Mouse (Mus musculus) hindbrain, postnatal 0 days (tissue): ENCODE results near the gene Limk1. TPM values are rescaled to one million over a fixed set of nuclear protein-coding genes. Genes with fewer than 3 reads are reported as not detected.
"Not testable (repeated sequence)": the region's sequence is repeated elsewhere in the genome, so short reads cannot be mapped to it uniquely, and the experiment has no call there.

Experiments used
- ATAC-seq: fragments of 200-750 bp; cut with Nextera tagmentation; 2 replicates; pipeline ENCODE4 v1.8.0; 2017; ENCODE audit warnings: mild to moderate bottlenecking, moderate TSS enrichment, moderate library complexity
- DNase-seq: peaks from one replicate; pipeline ENCODE4 v3.0.0-alpha.2; 2015; ENCODE audit warnings: low spot score
- H3K27ac ChIP-seq: fragments of 300-500 bp; sonication (generic); 2 replicates; pipeline ENCODE4 v1.5.1; 2014; ENCODE audit warnings: mild to moderate bottlenecking
- H3K27me3 ChIP-seq: fragments of 300-500 bp; sonication (generic); 2 replicates; pipeline ENCODE4 v1.6.1; 2014; ENCODE audit warnings: low read length, mixed read lengths; ENCODE audit not compliant: insufficient read depth
- H3K36me3 ChIP-seq: fragments of 300-500 bp; sonication (generic); 2 replicates; pipeline ENCODE4 v1.6.1; 2014; ENCODE audit warnings: low read length, mixed read lengths; ENCODE audit not compliant: insufficient read depth
- H3K4me1 ChIP-seq: fragments of 300-500 bp; sonication (generic); 2 replicates; pipeline ENCODE4 v1.6.1; 2014; ENCODE audit warnings: antibody characterized with exemption, low read length, mixed read lengths; ENCODE audit not compliant: insufficient read depth
- H3K4me2 ChIP-seq: fragments of 300-500 bp; sonication (generic); 2 replicates; pipeline ENCODE4 v1.6.1; 2014; ENCODE audit warnings: low read depth, mild to moderate bottlenecking, low read length, moderate library complexity, mixed read lengths
- H3K4me3 ChIP-seq: fragments of 300-500 bp; sonication (generic); 2 replicates; pipeline ENCODE4 v1.5.1; 2014; ENCODE audit warnings: low read length
- H3K9ac ChIP-seq: fragments of 300-500 bp; sonication (generic); replicated peaks from 2 replicates; pipeline ENCODE4 v1.6.1; 2014; ENCODE audit warnings: mild to moderate bottlenecking, low read length, moderate library complexity, mixed read lengths
- H3K9me3 ChIP-seq: fragments of 300-500 bp; sonication (generic); 2 replicates; pipeline ENCODE4 v1.6.1; 2016; ENCODE audit warnings: low read length, mixed read lengths
- CTCF ChIP-seq: IDR thresholded peaks from 2 replicates; pipeline ENCODE4 v1.5.1; 2016; ENCODE audit warnings: antibody characterized with exemption, control low read depth, low read depth
- WGBS: fragments of 180-500 bp; shearing (Covaris S2); extraction: QIAGEN DNeasy Blood & Tissue Kit; methylation state at CpG from one replicate; pipeline ENCODE4 v1.1.7; 2014; 5-methylcytosine and 5-hydroxymethylcytosine counted together
- polyA plus RNA-seq: library from polyadenylated mRNA; unstranded; fragments of >200 nt; fragmentation: Nextera tagmentation; extraction: Ambion mirVana; gene quantifications from 2 replicates; pipeline ENCODE4 v1.2.1, GENCODE M21; 2015
- total RNA-seq: library from RNA; depleted of rRNA; stranded (reverse); fragments of >200 nt; gene quantifications from 2 replicates; pipeline ENCODE4 v1.2.3, GENCODE M21; 2014

The Limk1 gene
- total and polyA plus RNA-seq, 2 experiments from 2014 or later: 19.7 to 89.7 TPM

DNA sequence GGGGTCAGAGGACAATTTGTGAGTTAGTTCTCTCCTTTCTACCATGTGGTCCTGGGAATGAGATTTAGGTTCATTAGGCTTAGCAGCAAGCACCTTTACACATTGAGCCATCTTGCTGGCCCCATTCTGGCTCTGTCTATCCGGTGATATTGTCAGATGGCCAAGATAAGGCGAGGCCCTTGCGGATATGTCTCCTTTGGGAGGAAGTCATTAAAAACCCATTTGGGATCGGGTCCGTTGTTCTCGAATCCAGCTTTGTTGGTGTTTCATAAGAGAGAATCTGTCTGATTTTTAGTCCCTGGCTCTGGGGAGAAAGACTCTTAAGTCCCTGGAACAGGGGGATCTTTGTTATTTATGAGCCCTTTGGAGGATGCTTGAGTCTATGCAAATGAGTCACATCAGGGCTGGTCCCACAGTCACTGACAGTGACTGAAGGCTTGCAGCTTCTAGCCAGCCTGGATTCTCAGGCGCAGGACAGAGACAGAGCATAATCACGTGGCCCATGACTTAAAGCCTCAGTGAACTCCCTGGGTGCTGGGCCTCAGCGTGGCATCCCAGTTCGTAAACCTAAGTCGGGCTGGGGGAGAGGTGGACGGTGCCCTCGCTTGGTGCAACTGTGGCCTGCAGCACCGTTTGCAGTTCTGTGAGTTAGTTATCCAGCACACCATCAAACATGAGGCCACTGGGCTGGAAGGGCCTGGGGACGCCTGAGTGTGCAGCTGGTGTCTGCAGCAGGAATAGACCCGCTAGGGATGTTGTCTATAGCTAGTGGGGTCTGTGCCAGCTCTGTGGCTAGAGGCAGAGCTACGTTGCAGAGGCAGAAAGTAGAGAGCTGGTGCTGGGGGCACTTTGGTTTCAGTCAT lies 16.8 kb downstream of the Limk1 start:
- Histone ChIP-seq H3K36me3 (peaks cover 28% of the 10 kb centered on the region; the same call in 1 of the 2 replicates), H3K27ac (peak overlapping the region; percentile 58), H3K4me2 (no peak overlapping the region), H3K9me3 (no peaks in the 10 kb centered on the region), H3K9ac (no peak overlapping the region), H3K4me3 (no peak overlapping the region), H3K27me3 (no peaks in the 10 kb centered on the region), H3K4me1 (peaks cover 13% of the 10 kb centered on the region)
- TF ChIP-seq CTCF: no peak
- peak; percentile 50 for DNase-seq
- WGBS: 38% methylated on average over 17 of the region's 17 CpGs
- peak; percentile 41; the same call in 1 of the 2 replicates for ATAC-seq

DNA sequence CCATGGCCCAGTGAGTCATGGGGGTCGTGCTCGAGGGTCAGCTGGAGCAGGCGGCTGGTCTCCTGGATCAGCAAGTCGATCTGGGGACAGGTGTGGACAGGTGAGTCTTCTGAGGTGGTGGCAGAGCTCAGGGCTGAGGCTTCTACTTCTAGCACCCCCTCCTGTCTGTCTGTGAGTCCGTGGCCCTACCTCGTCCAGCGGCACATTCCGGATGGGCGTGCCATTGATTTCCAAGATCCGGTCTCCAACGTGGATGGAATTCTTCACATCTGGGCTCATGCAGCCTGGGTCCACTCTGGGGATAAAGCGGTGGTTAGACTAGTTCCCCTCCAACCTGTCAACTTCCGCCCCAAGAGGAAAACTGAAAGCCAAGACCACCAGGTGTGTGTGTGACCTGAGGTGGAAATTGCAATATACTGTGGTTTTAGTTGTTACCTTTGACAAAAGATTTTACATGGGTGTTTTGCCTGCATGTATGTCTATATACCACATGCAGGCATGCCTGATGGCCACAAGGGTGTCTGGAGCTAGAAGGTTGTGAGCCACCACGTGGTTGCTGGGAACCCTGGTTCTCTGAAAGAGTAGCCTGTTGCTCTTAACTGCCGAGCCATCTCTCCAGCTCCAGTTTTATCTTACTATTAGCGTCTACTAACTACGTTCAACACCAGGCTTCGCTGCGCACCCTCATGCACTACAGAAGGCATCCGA lies 19.2 kb downstream of the Limk1 start:
- no peaks in the 10 kb centered on the region for H3K4me1 ChIP-seq
- peak; percentile 41 for TF ChIP-seq CTCF
- WGBS: 83% methylated on average over 20 of the region's 20 CpGs
- H3K27ac ChIP-seq: no peak overlapping the region
- no peak for DNase-seq
- H3K4me3 ChIP-seq: no peak overlapping the region
- no peaks in the 10 kb centered on the region for H3K9me3 ChIP-seq
- H3K36me3 ChIP-seq: peaks cover 44% of the 10 kb centered on the region; the same call in 1 of the 2 replicates
- no peaks in the 10 kb centered on the region for H3K27me3 ChIP-seq
- H3K4me2 ChIP-seq: no peak overlapping the region
- H3K9ac ChIP-seq: no peak overlapping the region
- no peak for ATAC-seq

DNA sequence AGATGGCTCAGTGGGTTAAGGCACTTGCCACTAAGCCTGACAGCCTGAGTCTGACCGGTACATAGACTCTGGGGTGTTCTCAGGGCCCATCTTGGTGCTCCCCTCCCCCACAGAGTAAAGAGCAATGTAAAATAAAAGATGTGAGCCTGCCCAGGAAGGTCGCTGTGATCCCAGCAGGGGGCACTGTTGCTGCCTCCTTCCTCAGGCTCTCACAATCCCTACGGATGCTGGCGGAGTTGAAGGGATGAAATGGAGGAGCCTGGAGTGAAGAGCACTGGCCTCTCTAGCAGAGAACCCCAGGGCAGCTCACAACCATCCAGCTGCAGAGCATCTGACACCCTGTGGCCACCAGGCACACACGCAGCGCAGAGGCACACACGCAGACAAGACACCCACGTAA lies 19.9 kb downstream of the Limk1 start:
- no peaks in the 10 kb centered on the region for H3K27me3 ChIP-seq
- H3K4me3 ChIP-seq: no peak overlapping the region
- H3K9me3 ChIP-seq: no peaks in the 10 kb centered on the region
- no peak overlapping the region for H3K4me2 ChIP-seq
- no peak overlapping the region for H3K27ac ChIP-seq
- peaks cover 51% of the 10 kb centered on the region for H3K36me3 ChIP-seq
- ATAC-seq: peak; percentile 48; the same call in 1 of the 2 replicates
- DNase-seq: peak; percentile 69
- no peak overlapping the region for H3K9ac ChIP-seq
- peak; percentile 66 for TF ChIP-seq CTCF
- no peaks in the 10 kb centered on the region for H3K4me1 ChIP-seq
- WGBS: 35% methylated on average over 8 of the region's 8 CpGs

DNA sequence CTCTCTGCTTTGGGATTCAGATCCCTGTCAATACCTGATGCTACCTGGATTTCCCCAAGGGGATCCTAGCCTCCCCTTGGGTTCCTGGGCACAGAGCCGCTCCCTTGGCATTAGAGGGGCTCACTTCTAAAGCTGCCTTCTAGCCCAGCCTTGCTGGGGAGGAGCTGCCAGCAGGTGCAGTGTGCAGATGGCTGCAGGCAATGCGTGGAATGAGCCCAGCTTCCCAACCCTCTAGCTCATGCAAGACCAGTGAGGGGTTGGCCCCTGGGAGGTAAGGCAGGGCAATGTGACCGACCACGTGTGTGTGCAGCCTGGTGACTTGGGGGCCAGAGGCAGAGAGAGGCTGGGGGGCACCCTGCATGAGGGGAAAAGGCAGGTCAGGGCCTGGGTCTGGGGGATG lies 31.7 kb downstream of the Limk1 start:
- Histone ChIP-seq H3K27ac (peak overlapping the region; percentile 15; the same call in 1 of the 2 replicates), H3K4me3 (no peak overlapping the region), H3K27me3 (no peaks in the 10 kb centered on the region), H3K9me3 (no peaks in the 10 kb centered on the region), H3K4me2 (no peak overlapping the region), H3K4me1 (no peaks in the 10 kb centered on the region), H3K9ac (no peak overlapping the region), H3K36me3 (peaks cover 30% of the 10 kb centered on the region)
- no peak for TF ChIP-seq CTCF
- ATAC-seq: no peak
- no peak for DNase-seq
- WGBS: 67% methylated on average over 4 of the region's 4 CpGs

DNA sequence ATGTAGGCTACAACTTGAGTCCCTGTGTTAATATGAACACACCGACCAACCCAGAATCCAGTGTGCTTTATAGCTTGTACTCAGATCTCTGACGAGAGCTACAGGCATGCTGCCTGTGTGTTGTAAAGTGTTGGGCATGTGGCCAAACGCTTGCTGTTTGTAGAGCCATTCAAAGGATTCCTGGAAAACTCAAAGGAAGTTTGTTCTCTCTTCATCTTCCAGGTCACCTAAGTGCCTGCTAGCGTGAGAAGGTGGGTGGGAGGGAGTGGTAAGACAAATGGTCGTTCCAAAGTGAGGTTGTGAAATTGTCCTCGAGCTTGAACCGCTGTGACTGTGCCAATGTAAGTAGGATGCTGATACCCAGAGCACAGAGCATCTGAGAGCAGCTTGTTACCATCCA lies 36.4 kb downstream of the Limk1 start:
- ATAC-seq (no peak), DNase-seq (peak; percentile 26)
- no peak overlapping the region for H3K4me3 ChIP-seq
- no peak overlapping the region for H3K9ac ChIP-seq
- H3K36me3 ChIP-seq: peaks cover 7% of the 10 kb centered on the region; the same call in 1 of the 2 replicates
- H3K27me3 ChIP-seq: no peaks in the 10 kb centered on the region
- no peaks in the 10 kb centered on the region for H3K9me3 ChIP-seq
- no peak overlapping the region for H3K27ac ChIP-seq
- H3K4me1 ChIP-seq: no peaks in the 10 kb centered on the region
- 46% methylated on average over 7 of the region's 7 CpGs for WGBS
- H3K4me2 ChIP-seq: no peak overlapping the region
- TF ChIP-seq CTCF: no peak

DNA sequence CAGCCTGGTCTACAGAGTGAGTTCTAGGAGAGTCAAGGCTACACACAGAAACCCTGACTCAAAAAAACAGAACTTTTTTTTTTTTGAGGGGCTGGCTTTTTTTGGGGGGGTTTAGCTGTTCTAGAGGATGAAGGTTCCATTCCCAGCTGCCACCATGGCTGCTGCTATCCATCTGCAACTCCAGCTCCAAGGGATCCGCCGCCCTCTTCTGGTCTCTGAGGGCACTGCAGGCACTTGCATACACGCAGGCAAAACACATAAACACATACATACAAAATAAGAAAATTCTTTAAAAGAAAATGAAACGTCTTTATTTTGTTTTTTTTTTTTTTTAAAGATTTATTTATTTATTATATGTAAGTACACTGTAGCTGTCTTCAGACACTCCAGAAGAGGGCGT lies 37.5 kb downstream of the Limk1 start:
- TF ChIP-seq CTCF: peak; percentile 63
- no peak overlapping the region for H3K27ac ChIP-seq
- 51% methylated on average over 4 of the region's 5 CpGs for WGBS
- no peak overlapping the region for H3K4me2 ChIP-seq
- no peak overlapping the region for H3K4me3 ChIP-seq
- H3K36me3 ChIP-seq: no peaks in the 10 kb centered on the region
- no peak overlapping the region for H3K9ac ChIP-seq
- no peaks in the 10 kb centered on the region for H3K4me1 ChIP-seq
- no peaks in the 10 kb centered on the region for H3K27me3 ChIP-seq
- H3K9me3 ChIP-seq: no peaks in the 10 kb centered on the region
- ATAC-seq (no peak), DNase-seq (peak; percentile 53)

DNA sequence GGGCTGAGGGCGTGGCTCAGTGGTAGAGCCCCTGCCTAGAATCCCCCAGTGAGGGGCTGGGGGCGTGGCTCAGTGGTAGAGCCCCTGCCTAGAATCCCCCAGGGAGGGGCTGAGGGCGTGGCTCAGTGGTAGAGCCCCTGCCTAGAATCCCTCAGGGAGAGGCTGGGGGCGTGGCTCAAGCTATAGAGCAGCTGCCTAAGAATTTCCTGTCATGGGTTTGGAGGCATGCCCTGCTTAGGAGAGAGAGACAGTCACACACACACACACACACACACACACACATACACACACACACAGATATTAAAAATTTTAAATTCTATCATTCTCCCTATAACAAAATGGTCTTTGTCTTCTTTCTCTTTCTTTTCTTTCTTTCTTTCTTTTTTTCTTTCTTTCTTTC lies 39.4 kb downstream of the Limk1 start:
- not testable (repeated sequence) for H3K4me2 ChIP-seq, H3K27ac ChIP-seq, ATAC-seq, H3K9me3 ChIP-seq, H3K4me1 ChIP-seq, H3K36me3 ChIP-seq, H3K27me3 ChIP-seq, H3K4me3 ChIP-seq, H3K9ac ChIP-seq, DNase-seq
- 86% methylated on average over 1 of the region's 4 CpGs for WGBS
